Mouse (Mus musculus) C2C12 (cell line): ENCODE measurements around the gene Pgk1.

Experiments used
- CTCF ChIP-seq: IDR thresholded peaks from one replicate; pipeline ENCODE4 v1.5.1; 2011; ENCODE audit not compliant: control insufficient read depth, insufficient read depth, insufficient read length
- FOSL1 ChIP-seq: IDR thresholded peaks from one replicate; pipeline ENCODE4 v1.8.0; 2011; ENCODE audit warnings: mild to moderate bottlenecking, low read length; ENCODE audit not compliant: poor library complexity, insufficient read depth, severe bottlenecking
- MAX ChIP-seq: IDR thresholded peaks from one replicate; pipeline ENCODE4 v1.6.1; 2011; ENCODE audit warnings: mild to moderate bottlenecking, control low read depth
- MYOG ChIP-seq: IDR thresholded peaks from one replicate; pipeline ENCODE4 v1.6.1; 2011; ENCODE audit not compliant: control insufficient read depth, insufficient read length; ENCODE audit errors: extremely low read depth
- USF1 ChIP-seq: IDR thresholded peaks from one replicate; pipeline ENCODE4 v1.6.1; 2011; ENCODE audit warnings: low read depth, mild to moderate bottlenecking, control low read depth, moderate library complexity

DNA sequence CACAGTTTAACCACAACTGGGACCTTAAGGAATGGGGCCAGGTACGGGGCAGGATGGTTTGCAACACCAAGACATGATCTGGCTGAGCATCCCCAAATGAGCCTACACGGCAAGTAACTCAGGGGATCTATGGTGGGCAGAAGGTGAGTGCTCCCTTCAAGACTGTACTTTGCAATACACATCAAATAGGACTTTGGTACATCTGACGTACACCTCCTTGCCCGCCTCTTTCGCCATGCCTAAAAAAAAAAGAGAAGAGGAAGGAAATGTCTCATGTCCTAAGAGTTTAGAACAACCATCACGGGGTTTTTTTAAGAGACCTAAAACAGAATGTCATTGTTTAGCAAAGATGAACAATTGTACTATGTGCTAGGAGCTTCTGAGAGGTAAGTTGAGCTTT is 44.0 kb upstream of the Pgk1 start, which contains the start of gene Tlr13:
- no peak for TF ChIP-seq CTCF
- TF ChIP-seq MYOG = no peak
- TF ChIP-seq USF1 = no peak
- no peak for TF ChIP-seq FOSL1
- TF ChIP-seq MAX = no peak
